Mouse (Mus musculus): ENCODE measurements around the gene Gys1. TPM values are rescaled to one million over a fixed set of nuclear protein-coding genes. Genes with fewer than 3 reads are reported as not detected.
A peak's percentile ranks its signal among the peaks of the same experiment; 100 is the strongest.
"Not testable (repeated sequence)": the region's sequence is repeated elsewhere in the genome, so short reads cannot be mapped to it uniquely, and the experiment has no call there.

The Gys1 gene
- total RNA-seq, 2 experiments from 2014 or later = 22.3 to 22.6 TPM

- ATAC-seq (replicated peaks; ENCODE audit: poor library complexity) = no peak
Measured at GRCm38 (mm10) chr7:45476453-45476852, 41.8 kb downstream of the Gys1 start.

DNA sequence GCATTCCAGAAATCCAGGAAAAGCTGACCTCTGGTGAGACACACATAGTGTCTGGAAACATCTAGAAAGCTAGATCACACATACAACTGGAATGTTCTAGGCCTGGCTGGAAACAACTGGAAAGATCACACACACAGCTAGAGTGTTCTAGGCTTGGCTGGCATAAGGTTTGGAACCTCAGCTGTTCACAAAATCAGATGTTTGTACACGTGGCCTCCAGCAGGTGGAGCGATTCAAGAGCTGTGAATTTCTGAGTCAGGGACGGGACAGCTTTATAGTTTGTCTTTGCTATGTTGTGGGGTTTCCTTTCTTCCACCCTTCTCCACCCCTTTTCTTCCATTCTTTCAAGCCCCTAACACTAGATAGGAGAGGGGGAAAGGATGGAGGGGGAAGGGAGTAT lies 42.4 kb downstream of the Gys1 start:
- peak; percentile 87 for ATAC-seq (replicated peaks; ENCODE audit: poor library complexity)

GRCm38 (mm10) chr7:45478774-45479173 lies 44.1 kb downstream of the Gys1 start:
- ATAC-seq (replicated peaks; ENCODE audit: poor library complexity) = no peak

GRCm38 (mm10) chr7:45480310-45480709 lies 45.7 kb downstream of the Gys1 start:
- ATAC-seq (replicated peaks; ENCODE audit: poor library complexity) = not testable (repeated sequence)

- ATAC-seq (replicated peaks; ENCODE audit: poor library complexity) = peak; percentile 89
Measured at GRCm38 (mm10) chr7:45481374-45481927, 46.8 kb downstream of the Gys1 start, which contains the start of gene Tulp2. Gene Tulp2, plus strand, starts transcription at chr7:45481877.

- ATAC-seq (replicated peaks; ENCODE audit: poor library complexity) = no peak
Measured at GRCm38 (mm10) chr7:45482166-45482565, 47.5 kb downstream of the Gys1 start.

DNA sequence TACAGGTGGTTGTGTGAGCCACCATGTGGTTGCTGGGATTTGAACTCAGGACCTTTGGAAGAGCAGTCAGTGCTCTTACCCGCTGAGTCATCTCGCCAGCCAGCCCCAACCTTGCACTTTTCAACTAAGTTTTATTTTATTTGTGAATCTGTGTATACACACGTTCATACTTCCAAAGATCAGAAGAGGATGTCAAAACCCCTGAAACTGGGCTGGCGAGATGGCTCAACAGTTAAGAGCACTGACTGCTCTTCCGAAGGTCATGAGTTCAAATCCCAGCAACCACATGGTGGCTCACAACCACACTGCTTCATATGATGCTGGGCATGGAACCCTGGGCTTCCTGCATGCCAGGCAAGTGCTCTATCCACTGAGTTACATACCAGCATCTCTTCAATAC lies 50.3 kb downstream of the Gys1 start:
- not testable (repeated sequence) for ATAC-seq (replicated peaks; ENCODE audit: poor library complexity)

DNA sequence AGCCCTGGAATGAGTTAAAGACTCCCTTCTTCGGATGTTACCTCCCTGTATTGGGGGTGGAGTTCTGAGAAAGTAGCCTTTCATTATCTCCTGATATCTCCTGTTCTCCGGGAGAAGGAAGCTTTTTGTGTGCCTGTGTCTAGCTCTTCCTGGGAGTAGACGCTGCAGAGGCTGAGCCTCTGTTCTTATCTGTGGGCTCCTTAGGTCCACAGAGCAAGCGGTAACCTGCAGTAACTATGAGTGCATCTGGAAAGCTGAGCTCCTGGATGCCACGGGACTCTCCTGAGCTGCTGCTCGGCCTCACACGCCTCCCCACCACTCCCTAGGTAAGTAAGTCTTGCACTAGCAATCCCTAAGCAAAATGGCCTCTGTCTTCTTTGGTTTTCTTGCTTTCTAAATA lies 51.5 kb downstream of the Gys1 start:
- ATAC-seq (replicated peaks; ENCODE audit: poor library complexity) = no peak

DNA sequence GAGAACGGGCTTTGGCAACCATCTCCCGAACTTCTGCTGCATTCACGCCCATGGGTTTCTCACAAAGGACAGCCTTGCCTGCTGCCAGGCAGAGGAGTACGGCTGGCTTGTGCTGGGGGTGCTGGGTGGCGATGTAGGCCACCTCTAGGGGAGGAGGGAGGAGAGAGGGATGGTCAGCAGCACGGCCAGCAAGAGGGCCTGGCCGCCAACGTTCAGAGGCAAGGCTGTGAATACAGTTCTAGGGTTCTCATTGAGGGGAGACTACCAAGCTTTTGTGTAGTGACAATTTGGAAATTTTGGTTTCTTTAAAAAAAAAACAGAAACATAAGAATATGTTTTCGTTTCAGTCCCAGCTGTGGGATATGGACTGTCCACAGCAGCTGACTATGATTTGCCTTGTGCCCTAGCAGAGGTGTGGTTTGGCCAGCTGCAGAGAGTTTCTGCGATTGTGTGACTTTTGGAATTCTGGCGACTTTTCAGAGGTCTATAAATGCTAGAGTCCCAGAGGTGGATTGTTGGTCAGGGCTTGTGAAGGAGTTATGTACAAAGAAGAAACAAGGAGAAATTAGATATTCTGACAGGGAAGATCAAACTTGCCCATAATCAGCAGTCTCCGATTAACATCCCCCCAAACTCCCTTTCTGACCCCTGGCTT lies 52.2 kb downstream of the Gys1 start, which contains the start of gene Gm45808:
Gene Gm45808 (minus strand): TSS at position 51 of the 655 bp plus-strand sequence.
- ATAC-seq (replicated peaks; ENCODE audit: poor library complexity) = no peak

- no peak for ATAC-seq (replicated peaks; ENCODE audit: poor library complexity)
Measured at GRCm38 (mm10) chr7:45487861-45488292, 53.2 kb downstream of the Gys1 start.

GRCm38 (mm10) chr7:45488293-45489204 lies 53.9 kb downstream of the Gys1 start, which contains the start of gene Dhdh:
Gene Dhdh, minus strand, starts transcription at chr7:45488805.
- peak; percentile 80 for ATAC-seq (replicated peaks; ENCODE audit: poor library complexity)

DNA sequence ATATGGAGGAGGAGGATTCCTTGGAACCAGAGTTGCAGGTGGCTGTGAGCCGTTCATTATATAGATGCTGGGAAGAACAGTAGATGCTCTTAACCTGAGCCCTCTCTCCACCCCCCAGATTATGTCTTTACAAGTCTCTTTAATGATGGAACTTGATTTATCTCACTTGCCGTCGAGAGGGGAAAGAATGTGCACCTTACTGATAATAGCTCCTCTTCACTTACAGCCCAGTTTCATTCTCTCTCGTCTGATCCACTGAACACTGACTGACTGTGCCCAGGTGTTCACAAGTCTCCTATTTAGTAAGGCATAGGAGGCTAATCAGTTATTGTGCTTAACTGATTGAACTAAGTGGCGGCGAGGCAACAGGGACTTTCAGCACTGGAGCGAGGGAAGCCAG lies 54.9 kb downstream of the Gys1 start:
- peak; percentile 51 for ATAC-seq (replicated peaks; ENCODE audit: poor library complexity)

DNA sequence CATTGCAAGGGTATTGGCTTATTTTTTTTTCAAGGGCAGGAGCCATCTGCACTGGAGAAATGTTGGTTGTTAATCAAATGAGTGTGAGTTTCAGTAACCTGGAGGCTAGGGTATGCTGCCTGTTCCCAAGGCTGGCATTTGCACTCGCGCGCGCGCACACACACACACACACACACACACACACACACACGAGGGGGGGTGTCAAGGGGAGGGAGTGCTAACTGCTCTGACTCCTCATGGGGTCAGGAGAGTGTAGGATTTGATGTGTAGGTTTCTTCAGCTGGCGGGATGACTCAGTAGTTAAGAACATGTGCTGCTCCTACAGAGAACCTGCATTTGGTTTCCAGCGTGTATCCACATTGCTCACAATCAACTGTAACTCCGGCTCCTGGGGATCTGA lies 56.2 kb downstream of the Gys1 start:
- peak; percentile 24; the same call in 1 of the 2 replicates for ATAC-seq (replicated peaks; ENCODE audit: poor library complexity)

GRCm38 (mm10) chr7:45491264-45491663 lies 56.6 kb downstream of the Gys1 start:
- peak; percentile 52 for ATAC-seq (replicated peaks; ENCODE audit: poor library complexity)

- ATAC-seq (replicated peaks; ENCODE audit: poor library complexity) = no peak
Measured at GRCm38 (mm10) chr7:45492225-45492844, 57.7 kb downstream of the Gys1 start.

GRCm38 (mm10) chr7:45492951-45493350 lies 58.3 kb downstream of the Gys1 start:
- no peak for ATAC-seq (replicated peaks; ENCODE audit: poor library complexity)

GRCm38 (mm10) chr7:45494548-45494947 lies 59.9 kb downstream of the Gys1 start:
- ATAC-seq (replicated peaks; ENCODE audit: poor library complexity) = no peak

- ATAC-seq (replicated peaks; ENCODE audit: poor library complexity) = no peak
Measured at GRCm38 (mm10) chr7:45498427-45498826, 63.8 kb downstream of the Gys1 start.

Measured in megakaryocyte progenitor cell, adult 5-6 weeks (primary cell).